8 mouse cellular contexts compared by ENCODE assay signal in the genomic region with DNA sequence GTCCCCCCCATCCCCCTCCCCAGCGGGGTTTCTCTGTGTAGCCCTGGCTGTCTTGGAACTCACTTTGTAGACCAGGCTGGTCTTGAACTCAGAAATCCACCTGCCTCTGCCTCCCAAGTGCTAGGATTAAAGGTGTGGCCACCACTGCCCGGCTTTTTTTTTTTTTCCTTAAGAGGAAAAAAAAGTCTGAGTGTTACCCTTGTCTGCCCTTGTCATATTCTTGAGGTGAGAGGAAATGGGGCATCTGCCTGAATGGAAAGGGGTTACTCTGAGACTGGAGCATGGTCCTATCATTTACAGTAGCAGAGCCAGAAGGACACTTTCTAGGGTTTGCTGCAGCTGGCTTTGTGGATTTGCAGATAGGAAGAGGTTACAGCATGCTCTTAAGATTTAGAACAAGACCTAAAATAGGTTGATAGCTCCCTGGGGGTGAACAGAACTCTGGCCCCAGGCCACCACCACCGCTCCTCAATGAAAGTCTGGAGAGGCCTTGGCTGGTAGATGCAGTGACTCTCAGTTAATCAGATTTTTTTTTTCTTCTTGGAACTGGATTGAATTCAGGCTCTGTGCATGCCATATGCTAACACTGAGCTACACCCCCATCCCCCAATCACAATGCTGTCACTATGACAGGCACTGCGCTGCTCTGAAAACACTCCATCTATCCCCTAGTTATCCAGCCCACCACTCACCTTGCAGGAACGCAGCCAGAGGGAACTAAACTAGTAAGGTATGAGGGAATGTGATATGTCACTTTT. TPM values are rescaled to one million over a fixed set of nuclear protein-coding genes. Genes with fewer than 3 reads are reported as not detected.
DNase-seq lines count a peak whose midpoint lies in the region; ATAC-seq and TF ChIP-seq lines count a peak whose summit lies in the region.
"Had no signal": no experiment of that assay in that cellular context is flagged by ENCODE, and none has a peak within 500 bp of the region (broad histone marks: within the 10 kb centered on the region; RNA-seq: fewer than 3 reads in every experiment).

No protein-coding gene starts in this region.

- no peaks in the 10 kb centered on the region for H3K9me3 ChIP-seq in hindbrain, embryonic 13.5 days
- no peaks in the 10 kb centered on the region for H3K9me3 ChIP-seq in stomach, postnatal 0 days (ENCODE audit: control insufficient read depth, low read length)
- H3K9me3 ChIP-seq: stomach, embryonic 15.5 days had no signal

- H3K36me3 ChIP-seq in hindbrain, embryonic 13.5 days: no peaks in the 10 kb centered on the region
- H3K36me3 ChIP-seq in stomach, postnatal 0 days (ENCODE audit: control insufficient read depth, insufficient read depth, low read length): no peaks in the 10 kb centered on the region
- H3K36me3 ChIP-seq: stomach, embryonic 15.5 days had no signal

- no peak overlapping the region for H3K4me2 ChIP-seq in hindbrain, embryonic 13.5 days
- H3K4me2 ChIP-seq in stomach, postnatal 0 days (replicated peaks; ENCODE audit: low read depth): no peak overlapping the region

- peak overlapping the region; percentile 84 for H3K27ac ChIP-seq in hindbrain, embryonic 13.5 days
- peak overlapping the region; percentile 30 for H3K27ac ChIP-seq in stomach, postnatal 0 days (replicated peaks)
- H3K27ac ChIP-seq: stomach, embryonic 15.5 days had no signal

- TF ChIP-seq EP300 in stomach, postnatal 0 days (optimal IDR thresholded peaks at IDR 0.05): no peak

- WGBS in hindbrain, embryonic 13.5 days: 72% methylated on average over 4 of the region's 5 CpGs
- WGBS in stomach, postnatal 0 days: 71% methylated on average over 4 of the region's 5 CpGs

- H3K9ac ChIP-seq in hindbrain, embryonic 13.5 days: no peak overlapping the region
- H3K9ac ChIP-seq in stomach, postnatal 0 days (ENCODE audit: low read length): no peak overlapping the region
- H3K9ac ChIP-seq: stomach, embryonic 15.5 days had no signal

- ATAC-seq in hindbrain, embryonic 13.5 days (ENCODE audit: low FRiP score): no peak
- peak; percentile 37; the same call in 1 of the 2 replicates for ATAC-seq in stomach, postnatal 0 days (ENCODE audit: low FRiP score, low TSS enrichment)

- TF ChIP-seq CTCF in stomach, postnatal 0 days (IDR thresholded peaks at IDR 0.05; ENCODE audit: low read depth): no peak

- no peaks in the 10 kb centered on the region for H3K27me3 ChIP-seq in hindbrain, embryonic 13.5 days
- H3K27me3 ChIP-seq in stomach, postnatal 0 days (ENCODE audit: control insufficient read depth, insufficient read depth, low read length): no peaks in the 10 kb centered on the region
- H3K27me3 ChIP-seq: stomach, embryonic 15.5 days had no signal

- H3K4me3 ChIP-seq in hindbrain, embryonic 13.5 days: no peak overlapping the region
- no peak overlapping the region for H3K4me3 ChIP-seq in stomach, postnatal 0 days (ENCODE audit: low read depth, low read length)
- H3K4me3 ChIP-seq: stomach, embryonic 15.5 days had no signal

- peaks cover 37% of the 10 kb centered on the region for H3K4me1 ChIP-seq in hindbrain, embryonic 13.5 days (replicated peaks)
- H3K4me1 ChIP-seq in stomach, postnatal 0 days (replicated peaks; ENCODE audit: control insufficient read depth, insufficient read depth): peaks cover 2% of the 10 kb centered on the region; the same call in 1 of the 2 replicates

- DNase-seq in retina, postnatal 1 day: peak; percentile 4
- no peak for DNase-seq in retina, embryonic 14.5 days (ENCODE audit: low spot score)
- DNase-seq in cerebellum, postnatal 25 days: peak; percentile 63 to 68
- DNase-seq in stomach, postnatal 0 days (ENCODE audit: low spot score): no peak
- DNase-seq in spleen, postnatal 36 days (ENCODE audit: low spot score in 2 of 2): no peak
- no peak for DNase-seq in yolk sac, embryonic 10.5 days (ENCODE audit: low spot score)

RNA-seq across cellular contexts. Expression of a gene that starts 9.3 kb away (rescaled TPM):
- 87.0 and 94.4 TPM in 2 replicates for polyA plus RNA-seq in hindbrain, embryonic 13.5 days (2015; fragmentation: Nextera tagmentation; extraction: Ambion mirVana)
- 60.9 and 71.1 TPM in 2 replicates for polyA plus RNA-seq in stomach, postnatal 0 days (2015; fragmentation: Nextera tagmentation; extraction: Ambion mirVana)

RNA-seq across cellular contexts. Expression of a gene that starts 23.2 kb away (rescaled TPM):
- 795 and 852 TPM in 2 replicates for polyA plus RNA-seq in hindbrain, embryonic 13.5 days (2015; fragmentation: Nextera tagmentation; extraction: Ambion mirVana)
- polyA plus RNA-seq in stomach, postnatal 0 days (2015; fragmentation: Nextera tagmentation; extraction: Ambion mirVana): 13.4 and 14.6 TPM in 2 replicates

Comparison
In these comparisons a context has a peak if more than half of its experiments do, and no peak if none do; other contexts are left out.
1. DNase-seq: peak in retina, postnatal 1 day (single experiment) and cerebellum, postnatal 25 days (2 of 2); none in retina, embryonic 14.5 days (single experiment), stomach, postnatal 0 days (single experiment), spleen, postnatal 36 days (0 of 2) and yolk sac, embryonic 10.5 days (single experiment).
2. RNA of a gene that starts 23.2 kb away (polyA plus RNA-seq): 795 to 852 TPM in hindbrain, embryonic 13.5 days; 13.4 to 14.6 TPM in stomach, postnatal 0 days; every median in the first group is over 10 times any median in the second.